Mouse (Mus musculus) stomach, postnatal 0 days (tissue): ENCODE data around the gene Cobl. TPM values are rescaled to one million over a fixed set of nuclear protein-coding genes. Genes with fewer than 3 reads are reported as not detected.

Experiments
- ATAC-seq: fragments of 200-750 bp; cut with Nextera tagmentation; 2 replicates; pipeline ENCODE4 v1.8.0; 2017; ENCODE audit not compliant: low FRiP score, low TSS enrichment
- DNase-seq: peaks from one replicate; pipeline ENCODE4 v3.0.0-alpha.2; 2016; ENCODE audit warnings: low spot score
- H3K27ac ChIP-seq: fragments of 300-500 bp; sonication (generic); replicated peaks from 2 replicates; pipeline ENCODE4 v1.5.1; 2014; ENCODE audit warnings: mild to moderate bottlenecking, control low read depth
- H3K27me3 ChIP-seq: fragments of 300-500 bp; sonication (generic); 2 replicates; pipeline ENCODE4 v1.6.1; 2014; ENCODE audit warnings: low read length; ENCODE audit not compliant: control insufficient read depth, insufficient read depth
- H3K36me3 ChIP-seq: fragments of 300-500 bp; sonication (generic); 2 replicates; pipeline ENCODE4 v1.6.1; 2014; ENCODE audit warnings: low read length, mixed read lengths; ENCODE audit not compliant: control insufficient read depth, insufficient read depth
- H3K4me1 ChIP-seq: fragments of 300-500 bp; sonication (generic); replicated peaks from 2 replicates; pipeline ENCODE4 v1.6.1; 2014; ENCODE audit warnings: antibody characterized with exemption; ENCODE audit not compliant: control insufficient read depth, insufficient read depth
- H3K4me2 ChIP-seq: fragments of 300-500 bp; sonication (generic); replicated peaks from 2 replicates; pipeline ENCODE4 v1.6.1; 2014; ENCODE audit warnings: low read depth, mild to moderate bottlenecking, control low read depth, moderate library complexity
- H3K4me3 ChIP-seq: fragments of 300-500 bp; sonication (generic); 2 replicates; pipeline ENCODE4 v1.5.1; 2014; ENCODE audit warnings: low read depth, low read length, control low read depth
- H3K9ac ChIP-seq: fragments of 300-500 bp; sonication (generic); 2 replicates; pipeline ENCODE4 v1.6.1; 2014; ENCODE audit warnings: mild to moderate bottlenecking, low read length, control low read depth, mixed read lengths
- H3K9me3 ChIP-seq: fragments of 300-500 bp; sonication (generic); 2 replicates; pipeline ENCODE4 v1.6.1; 2016; ENCODE audit warnings: low read length; ENCODE audit not compliant: control insufficient read depth
- CTCF ChIP-seq: IDR thresholded peaks from 2 replicates; pipeline ENCODE4 v1.5.1; 2016; ENCODE audit warnings: antibody characterized with exemption, low read depth, mild to moderate bottlenecking, moderate library complexity
- EP300 ChIP-seq: optimal IDR thresholded peaks from 2 replicates; pipeline ENCODE3; 2016; ENCODE audit warnings: antibody characterized with exemption
- WGBS: fragments of 180-500 bp; shearing (Covaris S2); extraction: QIAGEN DNeasy Blood & Tissue Kit; methylation state at CpG from one replicate; pipeline ENCODE4 v1.1.7; 2014; 5-methylcytosine and 5-hydroxymethylcytosine counted together
- polyA plus RNA-seq: library from polyadenylated mRNA; unstranded; fragments of >200 nt; fragmentation: Nextera tagmentation; extraction: Ambion mirVana; gene quantifications from 2 replicates; pipeline ENCODE4 v1.2.1, GENCODE M21; 2015

Cobl gene
- polyA plus RNA-seq, 1 experiment from 2014 or later: 7.8 TPM

GRCm38 (mm10) chr11:12373106-12374098 lies 91.4 kb downstream of the Cobl start:
- ATAC-seq (peak; percentile 82; the same call in 1 of the 2 replicates), DNase-seq (peak; percentile 80)
- 31% methylated on average over 12 of the region's 12 CpGs for WGBS
- Histone ChIP-seq H3K4me2 (no peak overlapping the region), H3K9me3 (no peaks in the 10 kb centered on the region), H3K4me1 (no peaks in the 10 kb centered on the region), H3K27me3 (no peaks in the 10 kb centered on the region), H3K36me3 (no peaks in the 10 kb centered on the region), H3K9ac (no peak overlapping the region), H3K27ac (no peak overlapping the region), H3K4me3 (no peak overlapping the region)
- peak; percentile 96 for TF ChIP-seq CTCF
- TF ChIP-seq EP300: no peak

- H3K9ac ChIP-seq: no peak overlapping the region
- H3K4me3 ChIP-seq: no peak overlapping the region
- no peaks in the 10 kb centered on the region for H3K36me3 ChIP-seq
- TF ChIP-seq CTCF (no peak), EP300 (no peak)
- no peaks in the 10 kb centered on the region for H3K27me3 ChIP-seq
- H3K9me3 ChIP-seq: no peaks in the 10 kb centered on the region
- H3K4me2 ChIP-seq: no peak overlapping the region
- DNase-seq: no peak
- ATAC-seq: no peak
- no peak overlapping the region for H3K27ac ChIP-seq
- no peaks in the 10 kb centered on the region for H3K4me1 ChIP-seq
Measured at GRCm38 (mm10) chr11:12370957-12371356, 93.8 kb downstream of the Cobl start.

- H3K27ac ChIP-seq: no peak overlapping the region
- TF ChIP-seq EP300 (no peak), CTCF (peak; percentile 21; the same call in 1 of the 2 replicates)
- no peaks in the 10 kb centered on the region; the same call in 1 of the 2 replicates for H3K36me3 ChIP-seq
- WGBS: 46% methylated on average over 5 of the region's 5 CpGs
- no peak overlapping the region for H3K4me3 ChIP-seq
- H3K27me3 ChIP-seq: no peaks in the 10 kb centered on the region
- DNase-seq: no peak
- H3K9me3 ChIP-seq: no peaks in the 10 kb centered on the region
- no peak overlapping the region for H3K9ac ChIP-seq
- ATAC-seq: no peak
- H3K4me2 ChIP-seq: no peak overlapping the region
- no peaks in the 10 kb centered on the region for H3K4me1 ChIP-seq
Measured at GRCm38 (mm10) chr11:12367426-12368178, 97.2 kb downstream of the Cobl start.

GRCm38 (mm10) chr11:12359336-12360000 lies 105.3 kb downstream of the Cobl start:
- H3K36me3 ChIP-seq: no peaks in the 10 kb centered on the region
- 14% methylated on average over 2 of the region's 2 CpGs for WGBS
- no peak overlapping the region for H3K9ac ChIP-seq
- DNase-seq: peak; percentile 52
- no peak overlapping the region for H3K27ac ChIP-seq
- no peaks in the 10 kb centered on the region for H3K27me3 ChIP-seq
- TF ChIP-seq EP300 (no peak), CTCF (peak; percentile 91)
- peak; percentile 79 for ATAC-seq
- H3K4me3 ChIP-seq: no peak overlapping the region
- H3K9me3 ChIP-seq: no peaks in the 10 kb centered on the region
- no peak overlapping the region for H3K4me2 ChIP-seq
- no peaks in the 10 kb centered on the region for H3K4me1 ChIP-seq

GRCm38 (mm10) chr11:12358602-12359001 lies 106.2 kb downstream of the Cobl start:
- 43% methylated on average over 4 of the region's 4 CpGs for WGBS
- no peaks in the 10 kb centered on the region for H3K27me3 ChIP-seq
- no peak overlapping the region for H3K27ac ChIP-seq
- H3K36me3 ChIP-seq: no peaks in the 10 kb centered on the region
- DNase-seq: no peak
- TF ChIP-seq EP300: no peak
- no peak for TF ChIP-seq CTCF
- H3K9me3 ChIP-seq: no peaks in the 10 kb centered on the region
- no peak overlapping the region for H3K4me3 ChIP-seq
- no peak for ATAC-seq
- H3K4me2 ChIP-seq: no peak overlapping the region
- H3K9ac ChIP-seq: no peak overlapping the region
- H3K4me1 ChIP-seq: no peaks in the 10 kb centered on the region
